Mouse (Mus musculus) adrenal gland, postnatal 10 days (tissue): ENCODE data around the gene Hoxd8. TPM values are rescaled to one million over a fixed set of nuclear protein-coding genes. Genes with fewer than 3 reads are reported as not detected.

ENCODE experiments used
- DNase-seq: peaks from one replicate; pipeline ENCODE4 v3.0.0; 2021; ENCODE audit warnings: mixed read lengths
- total RNA-seq, 2 experiments: library from RNA; stranded (reverse); gene quantifications; 2 replicates each; pipeline ENCODE4 v1.2.3; 2021

Gene Hoxd8
- total RNA-seq, 2 experiments from 2014 or later, result 25.0 to 26.2 TPM

DNA sequence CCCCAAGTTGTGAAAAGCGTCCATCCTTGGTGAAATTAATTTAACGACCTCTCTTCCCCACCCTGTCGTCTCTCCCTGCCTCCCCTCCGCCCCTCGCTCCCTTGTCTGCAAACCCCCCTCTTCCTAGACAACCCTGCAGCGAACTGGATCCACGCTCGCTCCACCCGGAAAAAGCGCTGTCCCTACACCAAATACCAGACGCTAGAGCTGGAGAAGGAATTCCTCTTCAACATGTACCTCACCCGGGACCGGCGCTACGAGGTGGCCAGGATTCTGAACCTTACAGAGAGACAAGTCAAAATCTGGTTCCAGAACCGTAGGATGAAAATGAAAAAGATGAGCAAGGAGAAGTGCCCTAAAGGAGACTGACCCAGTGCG is 5.4 kb upstream of the Hoxd8 start:
- no peak for DNase-seq

DNA sequence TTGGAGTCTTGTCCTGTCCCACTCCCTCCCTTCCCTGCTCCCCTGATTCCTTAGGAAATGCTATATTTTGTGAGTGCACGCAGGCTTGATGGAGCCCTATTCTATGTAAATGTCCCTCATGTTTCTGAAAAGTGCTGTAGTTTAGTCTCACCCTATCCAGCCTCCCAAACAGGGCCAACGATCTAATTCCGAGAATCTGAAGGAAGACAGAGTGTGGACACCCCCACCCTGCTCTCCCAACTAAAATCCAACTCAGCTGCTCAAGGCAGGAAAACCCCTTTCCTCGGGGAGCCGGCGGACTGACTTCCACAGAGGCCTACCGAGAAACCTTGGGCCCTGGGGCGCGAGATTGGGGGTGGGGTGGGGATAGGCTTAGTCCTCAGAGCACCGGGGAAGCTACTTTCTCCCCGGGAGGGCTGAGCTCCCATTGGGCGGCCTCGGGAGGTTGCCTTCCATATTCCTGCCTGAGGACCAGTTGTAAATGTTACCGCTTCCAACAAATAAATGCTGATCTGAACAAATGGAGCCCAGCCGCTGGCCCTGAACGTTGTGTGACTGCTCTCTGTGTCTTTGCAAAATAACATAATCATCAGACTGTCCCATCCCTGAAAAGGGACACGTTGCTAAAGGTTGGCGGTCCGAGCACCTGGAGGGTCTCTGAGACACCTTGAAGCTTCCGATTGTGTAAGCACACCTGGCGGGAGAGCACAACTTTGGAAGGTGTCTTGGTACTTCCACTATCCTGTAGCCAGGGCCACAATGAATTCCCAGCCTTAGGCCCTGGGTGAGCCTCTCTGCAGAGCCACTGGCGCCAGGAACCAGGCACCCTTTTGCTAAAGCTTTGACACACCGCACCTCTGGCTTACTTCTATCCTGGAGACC is 4.5 kb upstream of the Hoxd8 start:
- DNase-seq, result no peak

DNA sequence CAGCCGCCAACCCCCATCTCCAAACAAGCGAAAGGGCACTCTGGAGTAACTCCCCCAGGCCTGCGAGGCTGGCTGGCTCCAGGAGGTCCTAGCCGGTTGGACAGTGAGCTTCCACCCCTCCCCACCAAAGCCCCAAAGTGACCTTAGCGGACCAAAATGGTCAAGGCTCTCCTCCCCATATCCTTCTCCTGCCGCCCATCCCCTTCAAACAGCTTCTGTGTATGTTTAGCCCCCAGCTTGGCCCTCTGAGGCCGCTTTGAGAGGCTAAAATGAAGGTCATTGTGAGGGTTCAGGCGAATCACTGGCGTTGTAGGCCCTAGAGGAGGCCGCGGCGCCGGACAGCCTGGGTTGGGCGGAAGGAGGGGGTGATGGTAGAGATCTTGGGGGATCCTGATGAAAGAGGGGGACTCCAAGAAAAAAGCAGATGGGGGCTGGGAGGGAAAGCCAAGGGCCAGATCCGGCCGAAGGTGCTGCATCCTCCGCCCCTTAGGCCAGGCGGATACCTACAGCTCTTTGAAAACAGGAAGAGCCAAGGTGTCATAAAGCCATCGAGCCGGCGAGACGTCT is 3.8 kb upstream of the Hoxd8 start:
- DNase-seq, result no peak

DNA sequence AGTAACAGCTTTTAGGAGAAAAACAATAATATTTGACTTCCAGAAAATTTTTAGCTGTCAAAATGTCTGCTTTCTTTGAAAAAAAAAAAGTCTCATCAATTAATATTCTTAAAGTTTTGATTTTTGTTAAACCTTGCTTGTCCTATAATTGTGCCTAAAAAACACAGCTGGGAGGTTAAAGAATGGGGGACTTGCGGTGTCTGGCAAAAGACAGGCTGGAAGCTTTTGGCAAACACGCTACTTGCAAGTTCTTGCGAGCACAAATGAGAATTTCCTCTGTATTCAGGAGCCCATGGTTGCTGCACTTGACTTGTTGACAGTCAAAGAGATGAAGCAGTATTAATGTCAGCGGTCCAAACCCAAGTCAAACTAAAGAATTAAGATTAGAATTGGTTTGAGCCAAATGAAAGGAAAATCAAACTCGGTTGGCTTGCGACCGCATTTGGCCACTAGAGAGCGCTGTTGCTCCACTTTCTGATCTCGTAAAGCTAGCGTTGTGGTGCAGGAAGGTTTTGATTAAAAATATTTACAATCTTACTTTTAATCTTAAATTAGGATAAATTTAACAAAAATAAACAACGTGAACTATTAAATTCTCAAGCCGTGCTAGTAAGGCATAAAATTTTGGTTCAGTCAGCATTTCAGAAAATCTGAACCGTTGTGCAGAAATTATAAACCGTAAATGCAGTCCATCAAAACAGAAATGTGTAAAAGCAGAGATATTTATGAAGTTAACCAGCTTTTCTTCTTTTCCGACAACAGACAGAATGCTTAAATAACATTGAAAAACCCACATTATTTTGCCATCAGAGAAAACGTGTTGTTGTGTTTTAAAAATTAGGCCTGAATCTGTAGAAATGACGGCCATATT is 2.2 kb upstream of the Hoxd8 start:
- peak; percentile 90 for DNase-seq

DNA sequence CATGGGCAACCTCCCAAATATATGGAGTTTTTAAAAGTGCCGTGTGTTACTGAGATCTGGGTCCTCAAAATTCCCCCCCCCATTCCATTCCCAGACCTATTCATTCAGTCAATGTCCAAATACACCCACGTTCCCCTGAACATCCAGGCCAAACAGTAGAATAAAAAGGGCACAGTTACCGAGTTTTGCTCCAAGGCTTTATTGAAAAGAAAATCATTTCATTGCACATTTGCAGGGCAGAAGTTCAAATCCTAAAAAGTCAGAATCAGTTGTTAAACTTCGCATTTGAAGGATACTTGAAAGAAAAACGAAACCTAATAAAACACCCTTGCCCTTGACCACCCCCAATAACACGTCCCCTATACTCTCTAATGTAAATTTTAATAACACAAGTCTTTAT is 1.6 kb upstream of the Hoxd8 start:
- no peak for DNase-seq

DNA sequence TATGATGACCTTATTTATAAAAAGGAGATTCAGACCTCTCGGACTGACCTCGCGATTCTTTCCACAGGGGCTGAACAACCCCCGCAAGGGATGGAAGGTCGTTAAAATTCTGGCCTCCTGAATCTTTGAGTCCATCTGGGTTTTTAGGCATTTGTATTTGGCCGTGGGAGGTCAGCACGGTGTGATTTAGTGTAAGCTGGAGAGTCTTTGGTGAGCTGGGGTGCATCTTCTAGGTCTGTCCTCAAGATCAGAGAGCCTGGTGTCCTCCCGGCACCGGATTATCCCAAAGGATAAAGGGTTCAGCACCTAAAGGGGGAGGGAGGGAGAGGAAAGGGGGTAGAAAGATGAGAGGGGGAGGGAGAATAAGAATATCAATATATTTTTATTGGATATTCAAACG is 1.1 kb upstream of the Hoxd8 start:
- DNase-seq, result no peak

DNA sequence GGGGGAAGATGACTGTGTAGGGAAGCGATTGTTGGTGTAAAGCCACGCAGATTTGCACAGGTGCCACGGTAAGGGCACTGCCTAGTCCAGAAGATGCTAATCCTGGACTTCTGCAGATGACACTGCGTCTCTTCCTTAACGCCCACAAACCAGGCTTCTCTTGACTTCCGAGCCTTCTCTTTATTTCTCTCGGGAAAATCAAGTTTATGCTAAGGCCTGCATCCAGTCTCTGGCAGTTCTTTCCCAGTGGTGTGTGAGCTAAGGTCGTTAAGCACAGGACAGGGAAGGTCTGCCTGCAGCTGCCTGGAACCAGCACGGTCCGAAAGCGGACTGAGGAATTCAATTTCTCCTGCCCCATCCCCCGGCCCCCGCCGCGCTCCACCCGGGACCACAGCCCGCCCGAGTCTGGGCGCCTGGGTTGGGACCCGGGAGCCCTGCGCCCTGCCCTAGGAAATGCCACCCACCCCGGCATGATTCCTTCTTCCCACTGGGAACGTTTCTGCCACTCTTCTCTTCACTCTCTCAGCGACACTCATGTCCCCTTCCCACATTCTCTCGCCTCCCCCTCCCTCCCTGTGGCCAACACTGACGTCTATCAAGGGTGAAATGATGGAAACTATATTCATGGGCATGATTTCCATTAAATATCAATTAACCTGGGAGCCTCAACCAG is 559 bp upstream of the Hoxd8 start:
- peak; percentile 23 for DNase-seq

DNA sequence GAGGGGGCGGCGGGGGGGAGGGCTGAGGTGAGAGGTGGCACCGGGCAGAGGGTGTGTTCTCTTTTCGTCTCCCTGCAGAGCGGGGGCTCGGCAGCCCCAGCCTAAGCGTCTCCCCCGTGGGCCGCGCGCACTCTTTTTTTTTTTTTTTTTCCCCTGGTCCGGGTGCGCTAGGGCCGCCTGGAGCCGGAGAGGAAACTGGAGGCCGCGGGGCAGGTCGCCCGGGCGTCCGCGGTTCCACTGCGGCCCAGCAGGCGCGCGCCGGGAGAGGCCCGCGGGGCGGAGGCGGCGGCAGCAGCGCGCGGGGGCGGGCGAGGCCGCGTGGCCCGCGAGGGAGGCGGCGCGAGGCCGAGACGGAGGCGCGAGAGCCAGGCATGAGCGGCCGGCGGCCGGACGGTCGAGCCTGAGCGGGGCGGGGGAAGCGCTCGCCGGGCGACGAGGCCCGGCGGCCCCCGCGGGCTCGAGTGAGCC is 618 bp downstream of the Hoxd8 start:
- DNase-seq, result peak; percentile 68

DNA sequence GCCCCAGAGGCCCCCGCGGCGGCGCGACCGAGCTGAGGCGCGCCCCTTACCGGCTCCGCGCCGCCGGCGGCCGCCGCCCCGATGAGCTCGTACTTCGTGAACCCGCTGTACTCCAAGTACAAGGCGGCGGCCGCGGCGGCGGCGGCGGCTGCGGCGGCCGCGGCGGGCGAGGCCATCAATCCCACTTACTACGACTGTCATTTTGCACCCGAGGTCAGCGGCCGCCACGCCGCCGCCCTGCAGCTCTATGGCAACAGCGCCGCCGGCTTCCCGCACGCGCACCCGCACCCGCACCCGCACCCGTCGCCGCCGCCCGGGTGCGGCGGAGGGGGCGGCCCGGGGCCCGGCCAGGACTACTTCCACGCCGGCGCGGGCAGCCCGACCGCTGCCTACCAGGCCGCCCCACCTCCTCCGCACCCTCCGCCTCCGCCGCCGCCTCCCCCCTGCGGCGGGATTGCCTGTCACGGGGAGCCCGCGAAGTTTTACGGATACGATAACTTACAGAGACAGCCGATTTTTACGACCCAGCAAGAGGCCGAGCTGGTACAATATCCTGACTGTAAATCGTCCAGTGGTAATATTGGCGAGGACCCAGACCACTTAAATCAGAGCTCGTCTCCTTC is 1.2 kb downstream of the Hoxd8 start:
- DNase-seq, result peak; percentile 78

DNA sequence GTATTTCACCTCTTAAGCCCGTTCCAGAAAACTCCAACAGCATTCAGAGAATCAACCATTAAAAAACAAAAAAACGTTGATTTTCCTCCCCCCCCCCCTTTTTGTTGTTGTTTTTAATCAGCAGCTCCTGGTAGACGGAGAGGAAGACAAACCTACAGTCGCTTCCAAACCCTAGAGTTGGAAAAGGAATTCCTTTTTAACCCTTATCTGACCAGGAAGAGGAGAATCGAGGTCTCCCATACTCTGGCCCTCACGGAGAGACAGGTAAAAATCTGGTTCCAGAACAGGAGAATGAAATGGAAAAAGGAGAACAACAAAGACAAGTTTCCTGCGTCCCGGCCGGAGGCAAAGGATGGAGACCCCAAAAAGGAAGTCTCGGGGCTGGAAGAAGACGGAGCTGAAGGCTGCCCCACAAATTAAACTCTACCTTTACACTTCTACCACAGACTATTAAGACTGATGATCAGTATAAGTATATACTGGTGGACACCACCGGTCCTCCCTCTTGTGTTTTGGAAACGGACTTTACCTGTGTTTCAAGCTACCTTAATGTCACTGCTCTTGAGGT is 2.1 kb downstream of the Hoxd8 start:
- no peak for DNase-seq

DNA sequence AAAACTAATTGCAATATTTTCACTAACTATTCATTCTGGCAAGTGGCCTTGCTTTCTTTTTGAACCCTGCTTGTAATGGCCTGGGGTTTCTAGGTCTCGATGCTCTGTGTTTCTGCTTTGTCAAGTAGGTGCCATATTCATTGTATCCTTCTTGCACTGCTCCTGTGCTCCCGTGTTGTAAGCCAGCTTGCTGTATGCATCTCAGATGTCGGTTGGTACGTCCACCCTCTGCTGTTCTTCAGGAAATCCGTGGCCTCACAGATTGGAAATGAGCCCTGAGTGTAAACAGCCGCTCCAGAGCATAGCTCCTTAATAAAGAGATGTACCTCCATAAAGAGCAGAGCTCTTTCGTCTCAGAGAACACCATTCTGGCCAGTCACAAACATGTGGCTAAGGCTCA is 3.2 kb downstream of the Hoxd8 start:
- DNase-seq, result peak; percentile 3

DNA sequence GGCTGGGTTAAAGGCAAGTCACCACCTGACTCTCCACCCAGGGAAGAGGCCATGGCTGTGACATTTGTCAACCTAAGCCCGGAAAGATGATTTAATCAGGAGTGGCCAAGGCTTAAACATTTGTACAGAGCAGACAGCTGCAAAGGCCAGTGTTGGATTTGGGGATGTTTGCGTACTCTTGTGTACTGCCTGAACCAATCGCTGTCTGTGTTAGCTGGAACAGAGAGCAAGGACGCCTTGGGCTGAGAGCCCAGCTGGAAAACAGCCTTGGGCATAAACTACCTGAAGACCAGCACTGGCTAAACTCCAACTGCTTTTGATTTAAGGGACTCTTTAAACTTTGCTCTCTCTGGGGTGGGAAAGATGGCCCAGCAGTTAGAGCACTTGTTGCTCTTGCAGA is 4.3 kb downstream of the Hoxd8 start:
- peak; percentile 60 for DNase-seq

DNA sequence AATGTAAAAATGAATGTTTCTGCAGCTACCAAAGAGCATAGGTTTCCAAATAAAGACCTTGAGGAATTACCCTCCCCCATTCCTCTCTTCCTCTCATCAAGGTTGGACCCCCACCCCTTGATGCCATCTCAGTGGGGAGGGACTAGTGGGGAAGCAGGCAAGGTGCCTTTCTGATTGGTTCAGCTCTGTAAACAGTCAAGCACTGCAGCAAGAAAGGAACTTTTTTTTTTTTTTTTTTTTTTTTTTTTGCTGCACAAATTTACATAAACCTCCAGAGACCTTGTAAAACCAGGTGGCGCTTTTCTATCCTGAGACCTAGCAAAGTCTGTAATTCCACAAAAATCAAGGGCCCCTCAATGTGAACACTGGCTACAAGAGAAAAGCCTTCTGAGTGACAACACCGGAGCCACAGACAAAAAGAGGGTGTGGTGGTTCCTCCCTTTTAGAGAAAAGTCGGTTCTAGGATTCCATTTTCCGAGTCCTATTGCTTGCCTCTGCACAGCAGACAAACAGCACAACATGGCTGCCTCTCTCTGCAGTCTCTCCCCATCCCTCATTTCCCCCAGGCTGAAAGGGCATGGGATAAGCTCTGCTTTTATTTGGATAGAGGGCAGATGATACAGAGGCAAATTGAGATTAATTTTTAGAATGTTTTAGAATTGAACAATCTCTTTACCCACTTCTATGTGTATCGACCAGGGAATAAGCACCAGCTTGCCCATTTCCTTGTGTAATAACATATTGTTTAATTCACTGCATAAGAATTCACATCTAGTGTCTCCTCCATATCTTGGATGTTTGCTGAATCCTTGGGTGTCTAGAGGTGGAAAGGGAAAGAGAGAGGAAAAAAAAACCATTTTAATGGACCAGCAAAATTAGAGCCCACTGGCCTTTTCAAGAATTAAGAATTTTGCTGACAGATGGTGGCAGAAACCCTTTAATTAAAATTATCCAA is 5.3 kb downstream of the Hoxd8 start:
- DNase-seq, result peak; percentile 4

DNA sequence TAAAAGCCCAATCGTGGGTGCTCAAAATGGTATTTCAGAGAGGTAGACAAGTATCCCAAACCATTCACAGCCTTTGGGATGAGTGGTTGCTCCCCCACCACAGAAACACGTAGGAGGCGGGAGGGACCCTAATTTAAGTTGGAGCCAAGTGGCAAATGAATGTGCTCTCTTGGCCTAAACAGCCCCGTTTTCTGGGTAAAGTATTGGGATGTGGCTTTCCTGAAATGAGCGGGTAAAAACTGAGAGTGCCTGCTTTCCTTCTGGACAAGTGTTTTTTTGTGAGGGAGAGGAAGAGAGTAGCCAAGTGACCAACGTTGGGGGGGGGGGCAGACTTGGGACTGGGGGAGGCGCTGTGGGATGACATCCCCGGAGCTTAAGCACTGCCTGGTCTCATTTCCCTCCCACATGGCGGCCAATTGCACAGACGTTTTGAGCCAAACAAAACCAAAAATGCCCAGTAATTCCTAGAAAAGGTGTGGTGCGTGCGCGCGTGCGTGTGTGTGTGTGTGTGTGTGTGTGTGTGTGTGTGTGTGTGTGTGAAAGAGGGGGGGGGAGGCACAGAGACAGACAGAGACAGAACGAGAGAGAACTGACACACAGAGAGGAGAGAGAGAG is 6.6 kb downstream of the Hoxd8 start:
- DNase-seq, result peak; percentile 44

DNA sequence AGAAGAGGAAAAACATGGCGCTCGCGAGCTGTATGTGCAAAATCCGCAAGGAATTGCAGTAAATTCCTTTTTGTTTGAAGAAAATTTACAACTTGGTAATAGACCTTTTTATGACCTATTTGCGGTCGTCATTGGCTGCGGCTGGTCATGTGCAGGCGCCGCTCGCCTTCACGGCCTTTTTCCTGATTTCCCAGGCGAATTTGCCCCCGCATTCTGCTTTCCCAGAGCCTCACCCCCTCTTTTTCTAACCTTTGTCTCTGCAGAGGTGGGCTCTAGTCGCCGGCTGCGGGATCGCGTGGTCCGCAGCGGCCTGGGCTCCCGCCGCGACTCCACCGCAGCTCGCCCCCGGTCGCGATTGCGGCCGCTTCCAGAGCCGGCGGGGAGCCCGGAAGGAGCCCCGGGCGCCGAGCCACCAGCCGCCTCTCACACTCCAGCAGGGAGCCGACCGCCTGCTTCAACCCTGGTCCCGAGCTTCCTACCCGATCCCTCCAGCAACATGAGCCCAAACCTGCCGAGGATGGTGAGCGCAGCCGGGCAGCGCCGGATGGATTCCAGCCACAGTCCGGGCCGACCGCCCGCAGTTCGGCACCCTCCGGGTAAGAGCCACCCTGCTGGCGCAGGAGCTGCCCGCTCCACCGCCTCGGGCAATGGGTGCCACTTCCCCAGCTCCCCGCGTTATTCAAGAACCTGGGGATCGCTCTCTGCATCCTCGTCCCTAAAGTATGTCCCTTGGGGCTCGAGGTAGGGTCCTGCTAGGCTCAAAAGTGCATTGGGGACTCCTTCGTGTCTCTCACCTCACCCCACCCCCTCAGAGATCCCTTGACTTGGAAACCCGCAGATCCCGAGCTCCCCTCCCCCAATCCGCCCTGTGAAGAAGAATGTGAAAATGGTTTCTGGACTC is 7.6 kb downstream of the Hoxd8 start, which contains the start of the genes Hoxd3 and Hoxd4:
Gene Hoxd3 (plus strand): TSS at position 207 of the 901 bp plus-strand sequence.
Gene Hoxd4 (plus strand): TSS at position 209 of the 901 bp plus-strand sequence.
- DNase-seq, result peak; percentile 70

DNA sequence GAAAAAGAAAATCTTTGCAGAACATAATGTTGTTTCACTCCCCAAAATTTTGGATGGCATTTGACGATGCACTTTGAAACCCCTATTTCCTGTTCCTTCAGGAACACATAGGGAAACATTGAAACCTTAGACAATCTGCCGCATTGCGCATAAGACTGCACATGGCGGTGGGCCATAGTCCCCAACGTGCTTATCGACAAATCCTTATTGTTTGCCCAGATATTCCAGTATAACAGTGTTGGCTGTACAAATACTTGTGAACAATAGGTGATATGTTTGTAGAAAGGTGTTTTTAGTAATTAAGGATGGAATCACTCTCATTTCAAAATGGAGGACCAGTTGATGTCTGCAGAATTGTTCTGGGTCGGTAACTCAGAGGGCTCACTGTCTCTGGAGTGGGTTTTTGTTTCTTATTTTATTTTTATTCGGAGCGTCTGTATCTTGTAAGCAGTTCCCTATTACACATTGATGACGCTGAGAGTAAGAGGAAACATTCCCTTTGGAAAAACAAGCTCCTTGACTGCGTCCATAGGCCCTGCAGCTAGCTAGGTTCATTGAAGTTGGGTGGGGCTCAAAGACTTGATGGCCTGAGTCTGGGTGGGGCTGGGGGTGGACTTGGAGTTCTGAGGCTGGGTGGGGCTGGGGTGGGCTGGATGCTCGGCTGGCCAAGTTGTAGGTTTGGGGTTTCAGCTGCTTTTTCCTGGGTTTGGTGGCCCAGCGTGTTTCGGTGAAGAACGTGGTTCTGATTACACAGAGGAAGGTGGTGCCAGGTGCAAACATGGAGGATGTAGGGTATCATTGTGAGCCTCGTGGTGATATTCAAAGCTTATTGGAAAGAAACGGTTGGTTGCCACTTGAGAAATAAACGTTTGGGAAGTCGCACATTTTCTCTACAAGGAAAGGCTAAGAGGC is 9.1 kb downstream of the Hoxd8 start:
- DNase-seq, result peak; percentile 6

DNA sequence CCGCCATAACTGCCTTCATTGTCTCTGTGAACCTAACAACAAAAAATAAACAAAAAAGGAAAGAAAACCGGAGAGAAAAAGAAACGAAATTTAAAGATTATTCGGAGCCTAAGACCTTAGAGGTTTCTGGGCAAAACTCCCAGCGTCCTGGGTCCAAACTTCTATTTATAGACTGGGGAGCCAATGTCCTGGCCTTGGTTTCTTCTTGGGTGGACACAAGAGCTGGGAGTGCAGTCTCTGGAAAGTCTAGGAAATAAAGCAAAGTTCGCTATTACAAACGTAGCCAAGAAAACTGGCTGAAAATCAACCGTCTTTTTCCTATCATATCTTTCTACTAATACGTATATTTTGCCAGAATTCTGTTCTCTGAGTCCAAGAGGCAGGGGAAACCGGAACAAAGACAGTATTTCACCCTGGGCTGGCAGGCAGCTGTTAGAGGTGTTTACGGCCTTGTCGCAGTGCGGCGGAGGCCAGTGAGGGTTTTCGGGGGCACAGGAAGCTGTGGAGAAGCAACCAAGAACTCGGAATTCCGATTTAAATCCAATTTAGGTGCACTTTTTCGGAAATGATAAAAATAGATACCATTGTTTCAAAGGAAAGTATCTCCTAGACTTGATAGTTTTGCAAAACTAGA is 9.9 kb downstream of the Hoxd8 start:
- peak; percentile 32 for DNase-seq
